Mouse (Mus musculus): ENCODE results near the gene Ccl28. TPM values are rescaled to one million over a fixed set of nuclear protein-coding genes. Genes with fewer than 3 reads are reported as not detected.
A peak's percentile ranks its signal among the peaks of the same experiment; 100 is the strongest.
"Not testable (repeated sequence)": the region's sequence is repeated elsewhere in the genome, so short reads cannot be mapped to it uniquely, and the experiment has no call there.

The Ccl28 gene
- polyA plus RNA-seq, 1 experiment from 2014 or later: 0.27 TPM

DNA sequence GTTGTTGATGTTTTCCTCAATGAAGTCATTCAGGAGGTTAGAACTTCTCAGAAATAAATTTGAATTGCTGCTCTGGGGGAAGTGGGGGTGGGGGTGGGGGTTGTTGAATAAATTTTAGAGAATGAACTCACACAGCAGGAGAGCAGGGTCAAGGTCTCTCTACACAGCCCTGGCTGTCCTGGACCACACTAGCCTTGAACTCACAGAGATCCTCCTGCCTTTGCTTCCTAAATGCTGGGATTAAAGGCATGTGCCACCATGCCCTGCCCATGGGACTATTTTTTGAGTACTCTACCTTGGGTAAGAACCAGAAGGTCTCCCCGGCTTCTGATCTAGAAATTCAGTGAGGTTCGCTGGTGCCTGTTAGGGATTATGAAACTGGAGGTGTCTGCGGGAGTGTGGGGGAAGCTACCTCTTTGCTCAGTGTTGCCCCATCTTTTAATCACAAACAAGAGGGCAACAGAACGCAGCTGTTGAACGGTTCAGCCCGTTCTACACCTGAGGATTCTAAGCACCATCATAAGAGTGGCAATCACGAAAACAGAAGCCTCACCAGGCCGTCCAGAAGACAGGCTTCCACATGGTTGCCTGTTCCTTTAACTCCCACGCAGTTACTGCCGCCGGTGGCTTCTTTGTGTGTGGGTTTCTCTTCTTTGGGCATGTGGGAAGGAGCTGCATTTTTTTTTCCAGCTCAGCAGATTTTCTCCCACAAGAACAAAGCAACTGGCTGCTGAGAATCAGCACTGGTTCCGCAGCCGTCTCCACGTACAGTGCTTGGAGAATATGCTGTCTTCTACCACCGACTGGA is 25.5 kb downstream of the Ccl28 start:
- H3K4me3 ChIP-seq (replicated peaks): no peak overlapping the region
- no peaks in the 10 kb centered on the region for H3K27me3 ChIP-seq
- WGBS: 46% methylated on average over 15 of the region's 15 CpGs
- H3K9ac ChIP-seq: no peak overlapping the region
- no peaks in the 10 kb centered on the region for H3K9me3 ChIP-seq (replicated peaks)
- no peaks in the 10 kb centered on the region for H3K4me1 ChIP-seq
- H3K27ac ChIP-seq (replicated peaks): no peak overlapping the region
- no peak overlapping the region for H3K4me2 ChIP-seq (replicated peaks)
- no peak for ATAC-seq (ENCODE audit: insufficient number of reproducible peaks, low FRiP score, low TSS enrichment, low read depth)
- no peaks in the 10 kb centered on the region for H3K36me3 ChIP-seq

DNA sequence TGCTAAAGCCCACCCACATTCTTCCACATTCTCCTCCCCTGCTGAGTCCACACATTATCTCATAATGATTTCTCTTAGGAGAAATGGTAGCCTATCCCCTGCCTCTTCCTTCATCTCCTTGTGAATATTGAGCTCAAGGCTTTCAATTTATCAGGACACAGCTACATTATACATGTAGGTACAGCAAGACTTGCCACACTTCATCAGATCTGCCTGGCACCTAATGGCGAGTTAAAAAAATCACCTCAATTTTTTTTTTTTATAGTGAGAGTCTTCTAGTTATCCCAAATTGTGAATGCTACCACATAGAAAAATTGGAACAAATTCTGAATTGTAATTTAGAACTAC is 26.1 kb downstream of the Ccl28 start:
- Histone ChIP-seq H3K9ac (no peak overlapping the region), H3K27ac (replicated peaks) (no peak overlapping the region), H3K4me3 (replicated peaks) (no peak overlapping the region), H3K4me1 (no peaks in the 10 kb centered on the region), H3K9me3 (replicated peaks) (no peaks in the 10 kb centered on the region), H3K36me3 (no peaks in the 10 kb centered on the region), H3K27me3 (no peaks in the 10 kb centered on the region), H3K4me2 (replicated peaks) (no peak overlapping the region)
- 83% methylated on average over 1 of the region's 1 CpGs for WGBS
- ATAC-seq (ENCODE audit: insufficient number of reproducible peaks, low FRiP score, low TSS enrichment, low read depth): no peak

DNA sequence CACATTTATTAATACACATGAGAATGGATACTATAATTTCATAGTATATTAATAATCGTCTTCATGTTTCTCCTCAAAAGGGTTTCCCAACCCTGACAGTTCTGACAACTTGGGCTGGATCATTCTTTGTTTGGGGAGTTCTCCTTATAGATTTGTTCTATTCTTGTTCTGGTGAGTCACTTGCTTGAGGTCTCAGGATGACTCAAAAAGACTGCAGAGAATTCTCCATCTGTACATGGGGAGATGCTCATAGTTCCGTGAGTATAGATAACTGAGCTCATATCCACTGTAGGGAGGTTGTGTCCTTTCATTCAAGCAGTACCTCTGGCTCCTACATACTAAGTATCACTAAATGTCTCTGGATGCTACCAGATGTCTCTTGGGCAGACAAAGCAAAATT is 31.1 kb downstream of the Ccl28 start:
- WGBS: 88% methylated on average over 2 of the region's 2 CpGs
- no peaks in the 10 kb centered on the region for H3K36me3 ChIP-seq
- no peak overlapping the region for H3K9ac ChIP-seq
- no peak for ATAC-seq (ENCODE audit: insufficient number of reproducible peaks, low FRiP score, low TSS enrichment, low read depth)
- H3K27ac ChIP-seq (replicated peaks): no peak overlapping the region
- H3K4me1 ChIP-seq: no peaks in the 10 kb centered on the region
- no peak overlapping the region for H3K4me3 ChIP-seq (replicated peaks)
- no peaks in the 10 kb centered on the region for H3K9me3 ChIP-seq (replicated peaks)
- no peak overlapping the region for H3K4me2 ChIP-seq (replicated peaks)
- H3K27me3 ChIP-seq: no peaks in the 10 kb centered on the region

DNA sequence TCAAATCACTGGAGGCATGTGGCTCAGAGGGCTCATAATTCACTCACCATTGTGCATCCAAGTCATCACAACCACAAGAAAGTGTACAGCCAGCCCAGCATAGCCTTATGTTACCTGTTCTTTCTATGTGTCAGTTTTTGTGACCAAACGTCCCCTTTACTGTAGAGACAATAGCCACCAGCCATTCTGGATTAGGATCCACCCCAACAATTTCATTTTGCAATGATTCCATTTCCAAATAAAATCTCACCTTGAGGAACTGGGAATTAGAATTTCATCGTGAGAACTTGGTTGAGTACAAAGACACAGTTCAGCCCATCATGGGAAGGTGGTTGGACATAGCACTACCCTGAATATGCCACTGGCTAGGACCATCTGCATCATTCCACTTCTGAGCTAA is 32.6 kb downstream of the Ccl28 start:
- no peak overlapping the region for H3K4me2 ChIP-seq (replicated peaks)
- no peak for ATAC-seq (ENCODE audit: insufficient number of reproducible peaks, low FRiP score, low TSS enrichment, low read depth)
- no peaks in the 10 kb centered on the region for H3K9me3 ChIP-seq (replicated peaks)
- no peaks in the 10 kb centered on the region for H3K4me1 ChIP-seq
- H3K4me3 ChIP-seq (replicated peaks): no peak overlapping the region
- WGBS: 76% methylated on average over 2 of the region's 2 CpGs
- H3K9ac ChIP-seq: no peak overlapping the region
- no peaks in the 10 kb centered on the region for H3K36me3 ChIP-seq
- no peak overlapping the region for H3K27ac ChIP-seq (replicated peaks)
- H3K27me3 ChIP-seq: no peaks in the 10 kb centered on the region

DNA sequence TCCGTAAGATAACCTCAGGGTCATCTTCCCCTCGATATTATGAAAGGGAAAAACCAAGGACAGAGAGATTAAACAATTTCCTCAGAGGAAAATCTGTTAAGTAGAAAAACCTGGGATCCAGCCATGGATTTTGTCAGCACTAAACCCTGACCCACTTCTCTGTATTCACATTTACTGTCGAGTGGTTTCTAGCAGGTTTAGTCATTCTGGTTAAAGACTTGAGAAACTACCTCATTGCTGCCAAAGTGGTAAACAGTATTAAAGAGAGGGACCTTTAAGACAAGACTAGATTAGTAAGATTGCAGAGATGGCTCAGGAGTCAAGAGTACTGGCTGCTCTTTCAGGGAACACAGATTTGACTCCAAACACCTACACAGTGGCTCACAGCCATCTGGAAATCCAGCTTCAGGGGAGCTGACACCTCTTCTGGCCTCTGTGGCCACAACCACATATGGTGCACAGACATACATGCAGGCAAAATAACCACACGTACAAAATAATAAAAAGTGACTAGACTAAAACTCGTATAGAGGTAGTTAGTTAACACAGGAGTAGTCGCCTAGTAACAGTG is 33.3 kb downstream of the Ccl28 start:
- no peak overlapping the region for H3K9ac ChIP-seq
- no peaks in the 10 kb centered on the region for H3K36me3 ChIP-seq
- 62% methylated on average over 6 of the region's 6 CpGs for WGBS

DNA sequence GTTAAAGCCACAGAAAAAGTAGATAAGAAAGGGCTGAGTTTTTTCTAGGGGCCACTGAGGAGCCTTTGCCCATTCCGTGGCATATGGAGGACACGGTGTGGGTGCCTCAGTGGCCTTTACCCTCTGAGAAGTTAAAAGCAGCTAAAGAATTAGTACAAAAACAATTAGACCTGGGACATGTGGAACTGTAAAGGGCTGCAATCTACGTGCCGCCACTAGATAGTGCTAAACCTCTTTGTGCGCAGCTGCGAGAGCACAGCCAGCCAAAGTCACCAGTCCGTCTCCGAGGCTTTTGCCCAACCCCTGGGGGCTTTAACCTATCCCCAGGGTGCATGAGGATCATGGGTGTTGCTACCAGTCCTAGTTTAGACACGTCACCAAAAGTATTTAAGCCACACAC is 37.8 kb downstream of the Ccl28 start:
- H3K36me3 ChIP-seq; H3K4me3 ChIP-seq (replicated peaks); H3K9ac ChIP-seq; ATAC-seq (ENCODE audit: insufficient number of reproducible peaks, low FRiP score, low TSS enrichment, low read depth); H3K9me3 ChIP-seq (replicated peaks); H3K4me2 ChIP-seq (replicated peaks); H3K27ac ChIP-seq (replicated peaks); H3K27me3 ChIP-seq; H3K4me1 ChIP-seq: not testable (repeated sequence)
- WGBS: 61% methylated on average over 7 of the region's 9 CpGs

More for the DNA sequence above, 33.3 kb downstream of the Ccl28 start:
- H3K27ac ChIP-seq (replicated peaks): no peak overlapping the region
- no peaks in the 10 kb centered on the region for H3K27me3 ChIP-seq
- no peak overlapping the region for H3K4me3 ChIP-seq (replicated peaks)
- no peak overlapping the region for H3K4me2 ChIP-seq (replicated peaks)
- no peaks in the 10 kb centered on the region for H3K4me1 ChIP-seq
- no peak for ATAC-seq (ENCODE audit: insufficient number of reproducible peaks, low FRiP score, low TSS enrichment, low read depth)
- H3K9me3 ChIP-seq (replicated peaks): no peaks in the 10 kb centered on the region

DNA sequence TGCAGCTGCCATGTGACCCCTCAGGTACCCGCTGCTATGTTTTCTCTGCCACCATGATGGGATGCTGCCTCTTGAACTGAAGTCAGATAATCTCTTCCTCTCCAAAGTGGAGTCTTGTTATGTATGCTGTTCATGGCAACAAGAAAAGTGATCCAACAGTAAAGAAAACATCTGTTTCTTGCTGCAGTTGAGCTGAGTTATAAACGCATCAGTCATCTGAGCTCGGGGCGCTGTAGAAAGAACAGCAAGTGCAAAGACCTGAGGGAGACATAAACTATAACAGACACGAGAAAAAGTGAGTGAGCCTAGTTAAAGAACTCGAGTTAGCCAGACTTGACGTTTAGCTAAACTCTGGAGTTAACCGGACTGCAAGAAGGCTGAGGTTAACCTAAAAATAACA is 55.2 kb downstream of the Ccl28 start:
- ATAC-seq (ENCODE audit: insufficient number of reproducible peaks, low FRiP score, low TSS enrichment, low read depth): no peak
- H3K9me3 ChIP-seq (replicated peaks): no peaks in the 10 kb centered on the region
- no peak overlapping the region for H3K4me2 ChIP-seq (replicated peaks)
- H3K27me3 ChIP-seq: no peaks in the 10 kb centered on the region
- 39% methylated on average over 8 of the region's 8 CpGs for WGBS
- H3K4me3 ChIP-seq (replicated peaks): no peak overlapping the region
- no peak overlapping the region for H3K27ac ChIP-seq (replicated peaks)
- no peaks in the 10 kb centered on the region for H3K36me3 ChIP-seq
- no peak overlapping the region for H3K9ac ChIP-seq
- no peaks in the 10 kb centered on the region for H3K4me1 ChIP-seq

DNA sequence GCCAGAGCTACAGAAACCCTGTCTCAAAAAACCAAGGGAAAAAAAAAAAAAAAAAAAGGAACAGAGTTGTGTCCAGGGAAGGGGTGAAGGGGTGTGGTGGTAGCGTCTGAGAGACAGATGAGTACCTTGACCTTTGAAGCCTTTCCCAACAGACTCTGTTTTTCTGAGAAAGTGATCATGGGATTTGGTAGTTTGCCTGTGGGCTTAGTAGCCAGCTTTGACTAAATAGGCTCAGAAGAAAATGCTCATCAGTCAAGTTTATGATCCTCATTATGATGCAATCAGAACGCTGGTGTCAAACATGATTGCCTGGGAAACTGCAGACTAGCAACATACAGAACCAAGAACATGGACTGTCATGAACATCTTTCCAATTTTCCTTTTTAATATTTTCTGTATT is 56.1 kb downstream of the Ccl28 start:
- ATAC-seq (ENCODE audit: insufficient number of reproducible peaks, low FRiP score, low TSS enrichment, low read depth): no peak
- H3K36me3 ChIP-seq: no peaks in the 10 kb centered on the region
- WGBS: 73% methylated on average over 2 of the region's 2 CpGs
- no peaks in the 10 kb centered on the region for H3K4me1 ChIP-seq
- no peaks in the 10 kb centered on the region for H3K9me3 ChIP-seq (replicated peaks)
- no peak overlapping the region for H3K4me2 ChIP-seq (replicated peaks)
- H3K4me3 ChIP-seq (replicated peaks): no peak overlapping the region
- H3K9ac ChIP-seq: no peak overlapping the region
- no peak overlapping the region for H3K27ac ChIP-seq (replicated peaks)
- H3K27me3 ChIP-seq: no peaks in the 10 kb centered on the region

DNA sequence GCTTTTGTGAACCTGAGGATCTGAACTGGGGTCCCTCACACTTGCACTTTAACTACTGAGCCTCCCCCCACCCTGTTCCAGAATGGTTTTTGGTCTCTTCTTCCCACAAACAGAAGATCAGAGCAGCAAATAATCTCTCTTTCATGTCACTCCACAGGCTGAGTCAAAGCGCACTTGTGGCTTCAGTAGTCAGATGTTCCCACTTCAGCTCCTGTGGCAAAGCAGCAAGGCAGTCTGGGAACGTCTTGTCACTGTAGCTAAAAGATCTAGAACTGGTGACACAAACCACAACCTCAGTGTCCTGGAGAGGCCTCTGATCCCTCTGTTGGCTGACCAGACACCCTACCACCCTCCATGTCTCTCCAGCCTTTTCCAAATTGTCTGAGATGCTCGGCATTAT is 57.5 kb downstream of the Ccl28 start:
- Histone ChIP-seq H3K4me3 (replicated peaks) (no peak overlapping the region), H3K27me3 (no peaks in the 10 kb centered on the region), H3K27ac (replicated peaks) (no peak overlapping the region), H3K9me3 (replicated peaks) (no peaks in the 10 kb centered on the region), H3K4me2 (replicated peaks) (no peak overlapping the region), H3K4me1 (no peaks in the 10 kb centered on the region), H3K9ac (no peak overlapping the region), H3K36me3 (no peaks in the 10 kb centered on the region)
- 33% methylated on average over 3 of the region's 3 CpGs for WGBS
- ATAC-seq (ENCODE audit: insufficient number of reproducible peaks, low FRiP score, low TSS enrichment, low read depth): no peak

DNA sequence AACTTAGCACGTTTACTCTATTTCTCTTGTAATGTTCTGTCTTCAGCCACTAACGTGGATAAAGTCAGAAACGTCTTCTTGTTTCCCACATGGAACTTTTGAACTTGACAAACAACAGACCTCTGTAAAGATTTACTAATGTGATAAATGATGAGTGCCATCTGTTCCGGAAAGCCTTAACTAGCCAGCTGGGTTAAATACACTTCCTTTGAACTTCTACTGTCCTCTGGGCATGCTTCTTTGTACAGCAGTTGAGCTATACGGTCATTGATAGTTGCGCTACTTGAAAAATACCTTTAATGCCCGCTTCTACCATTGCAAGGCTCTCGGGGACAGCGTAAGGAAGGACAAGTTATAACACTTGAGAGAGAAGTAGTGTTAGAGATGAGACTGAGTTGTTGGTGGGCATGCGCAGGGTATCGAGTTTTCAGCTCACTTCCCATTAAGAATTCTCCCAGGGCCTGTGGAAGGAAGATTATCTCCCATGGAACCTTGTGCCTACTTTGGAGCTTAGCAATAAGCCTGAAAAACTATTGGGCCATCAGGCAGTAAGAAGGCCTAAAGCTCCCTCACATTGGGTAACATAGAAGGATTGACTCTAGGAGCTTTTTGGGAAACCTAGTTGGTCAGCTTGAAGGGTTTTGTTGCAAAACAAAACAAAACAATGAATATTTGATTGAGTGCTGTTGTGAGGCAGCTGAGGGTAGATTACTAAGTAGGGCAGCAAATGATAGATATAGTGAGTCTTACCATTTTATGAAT is 61.0 kb downstream of the Ccl28 start:
- no peak overlapping the region for H3K9ac ChIP-seq
- H3K4me2 ChIP-seq (replicated peaks): no peak overlapping the region
- no peaks in the 10 kb centered on the region for H3K9me3 ChIP-seq (replicated peaks)
- ATAC-seq (ENCODE audit: insufficient number of reproducible peaks, low FRiP score, low TSS enrichment, low read depth): no peak
- H3K27me3 ChIP-seq: no peaks in the 10 kb centered on the region
- H3K27ac ChIP-seq (replicated peaks): no peak overlapping the region
- H3K4me1 ChIP-seq: no peaks in the 10 kb centered on the region
- no peaks in the 10 kb centered on the region for H3K36me3 ChIP-seq
- H3K4me3 ChIP-seq (replicated peaks): no peak overlapping the region
- 45% methylated on average over 11 of the region's 11 CpGs for WGBS

DNA sequence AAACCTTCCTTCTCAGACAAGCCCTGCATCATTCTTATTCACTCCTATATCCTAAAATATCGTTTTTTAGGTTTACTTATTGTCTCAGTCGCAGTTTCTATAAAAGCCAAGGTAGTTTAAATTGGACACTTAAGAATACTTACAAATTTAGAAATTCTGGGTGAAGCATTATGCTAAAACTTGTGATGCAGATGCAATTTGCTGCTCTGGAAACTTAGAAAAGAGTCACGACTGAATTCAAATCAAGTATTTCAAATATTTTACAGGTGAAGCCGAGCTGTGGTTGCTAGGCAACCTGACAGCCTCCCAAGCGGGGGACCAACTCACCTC is 66.1 kb downstream of the Ccl28 start:
- no peak for ATAC-seq (ENCODE audit: insufficient number of reproducible peaks, low FRiP score, low TSS enrichment, low read depth)
- H3K4me2 ChIP-seq (replicated peaks): peak overlapping the region; percentile 71
- H3K9me3 ChIP-seq (replicated peaks): no peaks in the 10 kb centered on the region
- no peaks in the 10 kb centered on the region for H3K27me3 ChIP-seq
- peaks cover 18% of the 10 kb centered on the region for H3K4me1 ChIP-seq
- WGBS: 6% methylated on average over 5 of the region's 5 CpGs
- H3K9ac ChIP-seq: no peak overlapping the region
- H3K36me3 ChIP-seq: no peaks in the 10 kb centered on the region
- peak overlapping the region; percentile 77 for H3K4me3 ChIP-seq (replicated peaks)
- H3K27ac ChIP-seq (replicated peaks): peak overlapping the region; percentile 63; the same call in 1 of the 2 replicates
